Mouse (Mus musculus) thymus, adult 2 months (tissue): Measurements from ENCODE around the gene Ccdc180.

Experiments
- CTCF ChIP-seq: fragments of 200-500 bp; IDR thresholded peaks from 2 replicates; pipeline ENCODE4 v1.5.1; 2012; ENCODE audit warnings: mild to moderate bottlenecking, control low read depth, low read length, moderate library complexity, borderline replicate concordance; ENCODE audit not compliant: control insufficient read depth, poor library complexity, insufficient read depth; ENCODE audit errors: extremely low read depth
- POLR2A ChIP-seq: fragments of 200-500 bp; IDR thresholded peaks from 2 replicates; pipeline ENCODE4 v1.6.1; 2012; ENCODE audit warnings: mild to moderate bottlenecking, low read length, control low read depth, moderate library complexity; ENCODE audit not compliant: control insufficient read depth, poor library complexity, insufficient read depth; ENCODE audit errors: extremely low read depth

- TF ChIP-seq POLR2A (no peak), CTCF (peak; percentile 56; the same call in 1 of the 2 replicates)
These were observed 34.2 kb upstream of the Ccdc180 start for GRCm38 (mm10) chr4:45855803-45856424.
